Mouse (Mus musculus) B cell, adult 67 days (primary cell): ENCODE data around the gene Gm8677. TPM values are rescaled to one million over a fixed set of nuclear protein-coding genes. Genes with fewer than 3 reads are reported as not detected.

Experiments
- total RNA-seq, 2 experiments: library from RNA; stranded (reverse); gene quantifications; 4 replicates each; pipeline ENCODE4 v1.2.4; 2023

Gene Gm8677
- total RNA-seq = not detected

DNA sequence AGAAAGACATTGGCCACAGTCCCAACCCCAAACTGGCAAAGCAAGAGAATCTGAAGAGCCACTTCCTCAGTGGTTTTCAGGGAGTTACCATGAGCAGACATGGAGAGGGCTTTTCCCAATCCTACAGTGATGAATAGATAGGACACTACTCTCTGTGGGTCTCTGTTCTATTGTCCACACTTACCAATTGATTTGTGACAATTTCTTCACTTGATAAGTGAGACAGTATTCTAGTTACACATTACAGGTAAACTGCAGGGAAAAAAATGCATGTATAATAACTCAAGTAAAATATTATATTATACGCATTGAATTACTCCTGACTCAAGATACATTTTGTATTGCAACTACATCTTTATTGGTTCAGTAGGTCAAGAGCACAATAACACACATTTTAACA, at the start of gene Gm8677:
TSS of gene Gm8677 (minus strand) at position 101 of the 400 bp plus-strand sequence.

GRCm38 (mm10) chr7:22565243-22565642, 30.6 kb upstream of the Gm8677 start, which contains the start of gene Gm4201:
Gene Gm4201 (minus strand): TSS chr7:22565343.

GRCm38 (mm10) chr7:22522667-22523066, 12.0 kb downstream of the Gm8677 start, which contains the start of gene Vmn1r152:
Gene Vmn1r152 (plus strand): TSS chr7:22522967.

DNA sequence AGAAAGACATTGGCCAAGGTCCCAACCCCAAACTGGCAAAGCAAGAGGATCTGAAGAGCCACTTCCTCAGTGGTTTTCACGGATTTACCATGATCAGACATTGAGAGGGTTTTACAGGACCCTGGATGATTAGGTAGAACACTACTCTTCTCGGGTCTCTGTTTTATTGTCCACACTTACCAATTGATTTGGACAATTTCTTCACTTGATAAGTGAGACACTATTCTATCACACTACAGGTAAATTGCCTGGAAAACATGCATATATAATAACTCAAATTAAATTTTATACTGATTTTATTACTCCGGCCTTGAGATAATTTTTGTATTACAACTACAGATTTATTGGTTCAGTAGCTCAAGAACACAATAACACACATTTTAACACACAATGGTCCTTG, 35.1 kb downstream of the Gm8677 start, which contains the start of gene Vmn1r151:
TSS of gene Vmn1r151 (minus strand) at position 101 of the 400 bp plus-strand sequence.

Other genes with a start within 250 kb of the Gm8677 start
- not detected for gene Gm4187, start 205.2 kb downstream of the Gm8677 start, total RNA-seq
- not detected for gene Gm8660, start 163.8 kb downstream of the Gm8677 start, total RNA-seq
- gene Vmn1r148, start 121.3 kb downstream of the Gm8677 start, total RNA-seq = not detected
- gene Vmn1r149, start 96.7 kb downstream of the Gm8677 start, total RNA-seq = not detected
- gene Gm10665, start 70.8 kb downstream of the Gm8677 start, total RNA-seq = not detected
- not detected for gene Vmn1r151, start 35.2 kb downstream of the Gm8677 start, total RNA-seq
- not detected for gene Vmn1r152, start 11.9 kb downstream of the Gm8677 start, total RNA-seq
- not detected for gene Gm4201, start 30.5 kb upstream of the Gm8677 start, total RNA-seq
- not detected for gene Gm4565, start 53.2 kb upstream of the Gm8677 start, total RNA-seq
- not detected for gene Vmn1r155, start 123.1 kb upstream of the Gm8677 start, total RNA-seq
- not detected for gene Gm8693, start 157.4 kb upstream of the Gm8677 start, total RNA-seq
- gene Gm4567, start 184.8 kb upstream of the Gm8677 start, total RNA-seq = not detected
- not detected for gene Vmn1r157, start 226.8 kb upstream of the Gm8677 start, total RNA-seq